Mouse (Mus musculus): ENCODE data around the gene Slc16a14.

GRCm38 (mm10) chr1:84923432-84923831 is 11.5 kb downstream of the Slc16a14 start:
- TF ChIP-seq POLR2A (IDR thresholded peaks at IDR 0.05; ENCODE audit: borderline replicate concordance, control insufficient read depth, low read depth, low read length) = no peak
- no peak for TF ChIP-seq CTCF (IDR thresholded peaks at IDR 0.05; ENCODE audit: control insufficient read depth, insufficient read depth, low read length)

All from bone marrow, adult 2 months (tissue).